Mouse (Mus musculus) myocyte (in vitro differentiated cells): ENCODE data around the gene Rpn2. TPM values are rescaled to one million over a fixed set of nuclear protein-coding genes. Genes with fewer than 3 reads are reported as not detected.

Experiments used
- H3K27me3 ChIP-seq: one replicate; pipeline ENCODE4 v1.6.1; 2011; ENCODE audit not compliant: control insufficient read depth, insufficient read depth, insufficient read length
- H3K36me3 ChIP-seq: one replicate; pipeline ENCODE4 v1.6.1; 2011; ENCODE audit not compliant: control insufficient read depth, insufficient read depth
- H3K4me2 ChIP-seq: one replicate; pipeline ENCODE4 v1.6.1; 2011; ENCODE audit warnings: low read depth, control low read depth
- H3K4me3 ChIP-seq: one replicate; pipeline ENCODE4 v1.5.1; 2011; ENCODE audit warnings: mild to moderate bottlenecking, control low read depth, moderate library complexity
- H3K79me2 ChIP-seq: one replicate; pipeline ENCODE4 v1.6.1; 2011; ENCODE audit not compliant: control insufficient read depth, insufficient read depth
- H3ac ChIP-seq: one replicate; pipeline ENCODE4 v1.6.1; 2011; ENCODE audit not compliant: control insufficient read depth, insufficient read length
- CEBPB ChIP-seq: IDR thresholded peaks from 2 replicates; pipeline ENCODE4 v1.6.1; 2011; ENCODE audit warnings: mild to moderate bottlenecking, moderate library complexity; ENCODE audit not compliant: poor library complexity, insufficient read depth, severe bottlenecking
- E2F4 ChIP-seq: IDR thresholded peaks from one replicate; pipeline ENCODE4 v1.6.1; 2011; ENCODE audit warnings: mild to moderate bottlenecking, control low read depth, moderate library complexity; ENCODE audit not compliant: insufficient read depth
- MAX ChIP-seq: IDR thresholded peaks from one replicate; pipeline ENCODE4 v1.6.1; 2011; ENCODE audit warnings: low read depth, mild to moderate bottlenecking, control low read depth
- MYOD1 ChIP-seq, 3 experiments: IDR thresholded peaks; one replicate each; pipeline ENCODE4 v1.6.1; 2011; ENCODE audit warnings: control low read depth in 2 of 3, low read depth in 2 of 3, mild to moderate bottlenecking in 2 of 3, moderate library complexity in 1 of 3; ENCODE audit not compliant: insufficient read length in 2 of 3, control insufficient read depth in 1 of 3
- MYOG ChIP-seq, 3 experiments: IDR thresholded peaks; one replicate each; pipeline ENCODE4 v1.6.1; 2011; ENCODE audit warnings: control low read depth in 2 of 3, low read depth in 2 of 3, mild to moderate bottlenecking in 2 of 3; ENCODE audit not compliant: insufficient read length in 2 of 3, control insufficient read depth in 1 of 3, insufficient read depth in 1 of 3
- POLR2A ChIP-seq: IDR thresholded peaks from one replicate; pipeline ENCODE4 v1.6.1; 2011; ENCODE audit warnings: low read depth, mild to moderate bottlenecking, control low read depth, moderate library complexity; ENCODE audit not compliant: insufficient read length
- POLR2AphosphoS2 ChIP-seq: IDR thresholded peaks from one replicate; pipeline ENCODE4 v1.6.1; 2011; ENCODE audit warnings: low read depth, control low read depth; ENCODE audit not compliant: insufficient read length
- REST ChIP-seq: IDR thresholded peaks from one replicate; pipeline ENCODE4 v1.6.1; 2011; ENCODE audit warnings: mild to moderate bottlenecking, control low read depth, moderate library complexity; ENCODE audit not compliant: insufficient read depth, insufficient read length
- SRF ChIP-seq: IDR thresholded peaks from one replicate; pipeline ENCODE4 v1.6.1; 2011; ENCODE audit warnings: low read depth; ENCODE audit not compliant: control insufficient read depth, insufficient read length
- TCF12 ChIP-seq: IDR thresholded peaks from one replicate; pipeline ENCODE4 v1.6.1; 2011; ENCODE audit warnings: mild to moderate bottlenecking, control low read depth; ENCODE audit not compliant: poor library complexity, insufficient read depth, severe bottlenecking
- TCF3 ChIP-seq: IDR thresholded peaks from one replicate; pipeline ENCODE4 v1.6.1; 2011; ENCODE audit warnings: low read depth, control low read depth; ENCODE audit not compliant: insufficient read length
- USF1 ChIP-seq: IDR thresholded peaks from one replicate; pipeline ENCODE4 v1.6.1; 2011; ENCODE audit warnings: low read depth, mild to moderate bottlenecking, control low read depth, moderate library complexity
- polyA plus RNA-seq: library from polyadenylated mRNA; unstranded; fragments of >200 nt; fragmentation: generic; extraction: Trizol; gene quantifications from one replicate; pipeline ENCODE4 v1.2.1, GENCODE M21; 2012; ENCODE audit warnings: missing spikeins

Rpn2 gene
- polyA plus RNA-seq, 1 experiment, result 203 TPM

DNA sequence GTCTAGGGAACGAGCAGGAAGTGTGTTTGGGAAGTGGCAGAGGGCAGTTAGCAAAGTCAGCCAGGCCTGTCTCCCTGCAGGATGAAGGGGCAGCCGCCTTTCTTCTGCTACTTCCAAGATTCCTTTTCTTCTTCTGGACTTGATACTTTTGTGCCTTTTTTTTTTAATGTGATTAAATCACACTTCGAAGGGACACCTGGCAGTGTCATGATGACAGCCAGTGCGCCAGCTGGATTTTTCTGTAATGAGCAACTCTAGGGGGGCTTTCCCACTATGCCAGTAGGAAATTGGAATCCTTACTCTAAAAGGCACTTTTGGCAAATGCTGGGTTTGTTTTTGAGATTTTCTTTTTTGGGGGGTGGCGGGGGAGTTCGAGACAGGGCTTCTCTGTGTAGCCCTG, 36.7 kb downstream of the Rpn2 start:
- H3K79me2 ChIP-seq, result no peaks in the 10 kb centered on the region
- H3K27me3 ChIP-seq, result no peaks in the 10 kb centered on the region
- no peak overlapping the region for H3K4me2 ChIP-seq
- no peak overlapping the region for H3K4me3 ChIP-seq
- H3ac ChIP-seq, result no peak overlapping the region
- TF ChIP-seq CEBPB (no peak), TCF3 (no peak), POLR2AphosphoS2 (no peak), POLR2A (no peak)
- peaks cover 44% of the 10 kb centered on the region for H3K36me3 ChIP-seq

DNA sequence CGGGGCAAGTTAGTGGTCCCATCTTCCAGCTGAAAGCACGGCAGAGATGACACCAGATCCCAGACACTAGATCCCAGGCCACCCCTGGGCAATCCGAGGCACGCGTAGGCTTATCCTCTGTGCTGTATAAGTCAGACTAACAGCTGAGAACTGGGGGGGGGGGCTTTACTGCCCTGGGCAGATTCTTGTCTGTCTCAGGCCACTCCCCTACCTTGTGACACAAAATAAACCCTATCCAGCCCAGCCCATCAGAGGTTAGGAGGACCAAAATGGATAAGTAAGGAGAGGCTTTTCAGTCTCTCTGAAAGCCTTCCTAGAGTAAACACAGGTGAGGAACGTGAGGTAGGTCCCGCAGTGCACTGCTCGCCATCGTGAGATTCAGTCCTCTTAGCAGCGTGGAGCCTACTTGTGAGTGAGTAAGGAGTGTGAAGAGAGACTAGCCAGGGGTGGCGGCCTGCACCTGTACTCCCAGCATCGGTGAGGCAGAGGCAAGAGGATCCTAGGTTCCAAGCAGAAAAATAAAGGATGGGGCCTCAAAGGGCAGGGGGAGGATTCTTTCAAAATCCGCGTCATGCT, 37.6 kb downstream of the Rpn2 start:
- Histone ChIP-seq H3K36me3 (peaks cover 44% of the 10 kb centered on the region), H3K4me3 (no peak overlapping the region), H3ac (no peak overlapping the region), H3K79me2 (no peaks in the 10 kb centered on the region), H3K4me2 (no peak overlapping the region), H3K27me3 (no peaks in the 10 kb centered on the region)
- TF ChIP-seq MAX, result no peak
- no peak for TF ChIP-seq MYOD1 (IDR thresholded peaks at IDR 0.05; ENCODE audit: control insufficient read depth in 1 of 3, insufficient read length in 2 of 3, low read depth in 2 of 3)
- no peak for TF ChIP-seq E2F4
- TF ChIP-seq TCF12, result no peak
- no peak for TF ChIP-seq MYOG (IDR thresholded peaks at IDR 0.05; ENCODE audit: control insufficient read depth in 1 of 3, insufficient read depth in 1 of 3, insufficient read length in 2 of 3, low read depth in 2 of 3)
- no peak for TF ChIP-seq REST

DNA sequence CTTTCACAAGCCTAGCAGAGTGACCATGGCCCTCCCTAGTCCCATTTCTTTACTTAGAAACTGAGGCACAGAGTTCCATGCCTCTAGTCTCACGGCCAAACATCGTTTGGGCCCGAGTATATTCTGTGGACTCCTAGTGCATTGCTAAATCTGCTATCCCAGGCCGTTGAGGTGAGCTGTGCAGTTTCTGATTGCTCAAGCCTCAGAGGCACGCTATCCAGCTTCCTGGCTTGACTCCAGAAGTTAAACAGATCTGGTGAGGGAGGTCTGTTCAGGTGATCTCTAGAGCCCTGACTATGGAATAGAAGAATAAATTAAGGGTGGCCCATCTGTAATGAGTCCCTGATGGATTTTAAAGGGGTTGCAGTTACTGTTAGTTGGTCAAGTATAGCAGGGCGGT, 38.4 kb downstream of the Rpn2 start:
- Histone ChIP-seq H3K36me3 (peaks cover 46% of the 10 kb centered on the region), H3K4me2 (no peak overlapping the region), H3ac (no peak overlapping the region), H3K4me3 (no peak overlapping the region), H3K27me3 (no peaks in the 10 kb centered on the region), H3K79me2 (no peaks in the 10 kb centered on the region)
- no peak for TF ChIP-seq E2F4
- no peak for TF ChIP-seq TCF12

DNA sequence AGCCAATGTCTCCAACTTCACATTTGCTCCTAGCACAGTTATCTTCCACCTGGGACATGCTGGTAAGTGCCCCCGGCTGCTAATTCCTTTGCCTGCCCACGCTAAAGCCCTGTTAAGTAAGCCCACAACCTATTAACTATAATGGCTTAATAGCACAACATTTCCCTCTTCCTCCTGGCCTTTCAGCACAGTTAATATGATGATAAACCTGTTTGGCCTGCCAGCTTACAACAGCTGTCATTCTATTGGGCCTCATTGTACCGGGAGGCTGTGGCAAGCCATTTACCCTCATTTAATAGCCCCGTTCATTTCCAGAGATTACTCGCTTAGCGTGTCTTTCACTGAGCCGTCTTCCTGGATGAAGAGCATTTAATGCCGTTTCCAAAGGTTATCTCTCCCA, 41.3 kb downstream of the Rpn2 start:
- Histone ChIP-seq H3K27me3 (no peaks in the 10 kb centered on the region), H3ac (no peak overlapping the region), H3K4me3 (no peak overlapping the region)

DNA sequence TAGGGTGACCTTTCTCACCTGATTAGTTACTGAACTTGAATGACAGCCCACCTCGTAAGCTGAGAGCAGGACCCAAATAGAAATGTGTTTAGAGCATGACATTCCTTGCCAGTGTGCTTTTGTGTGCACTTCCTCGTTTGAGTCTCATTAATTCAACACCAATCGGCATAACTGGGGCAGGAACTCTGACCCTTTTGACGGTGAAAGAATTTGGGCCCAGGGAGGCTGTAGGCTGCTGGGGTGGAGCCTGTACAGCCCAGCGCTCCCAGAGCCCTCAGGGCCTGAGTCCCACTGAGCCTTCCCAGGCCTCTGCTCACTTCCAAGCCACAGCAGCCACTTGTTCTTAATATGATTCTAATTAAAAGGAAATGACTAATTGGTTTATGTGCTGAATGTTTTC, 42.1 kb downstream of the Rpn2 start:
- TF ChIP-seq E2F4 (no peak), MAX (no peak), CEBPB (no peak), POLR2AphosphoS2 (no peak), REST (no peak), MYOG (IDR thresholded peaks at IDR 0.05; ENCODE audit: control insufficient read depth in 1 of 3, insufficient read depth in 1 of 3, insufficient read length in 2 of 3, low read depth in 2 of 3) (no peak), MYOD1 (IDR thresholded peaks at IDR 0.05; ENCODE audit: control insufficient read depth in 1 of 3, insufficient read length in 2 of 3, low read depth in 2 of 3) (no peak), POLR2A (no peak), USF1 (no peak), TCF3 (no peak), SRF (no peak), TCF12 (no peak)
- Histone ChIP-seq H3K27me3 (no peaks in the 10 kb centered on the region), H3K36me3 (peaks cover 35% of the 10 kb centered on the region), H3K79me2 (no peaks in the 10 kb centered on the region), H3K4me3 (no peak overlapping the region), H3ac (no peak overlapping the region), H3K4me2 (no peak overlapping the region)

More for the DNA sequence above, 41.3 kb downstream of the Rpn2 start:
- Histone ChIP-seq H3K79me2 (no peaks in the 10 kb centered on the region), H3K4me2 (no peak overlapping the region), H3K36me3 (peaks cover 34% of the 10 kb centered on the region)
- TF ChIP-seq TCF12 (no peak), CEBPB (no peak), E2F4 (no peak), MAX (no peak), MYOD1 (IDR thresholded peaks at IDR 0.05; ENCODE audit: control insufficient read depth in 1 of 3, insufficient read length in 2 of 3, low read depth in 2 of 3) (no peak), TCF3 (no peak), USF1 (no peak), SRF (no peak), REST (no peak), MYOG (IDR thresholded peaks at IDR 0.05; ENCODE audit: control insufficient read depth in 1 of 3, insufficient read depth in 1 of 3, insufficient read length in 2 of 3, low read depth in 2 of 3) (no peak)
